Mouse (Mus musculus) kidney, adult 2 months (tissue): ENCODE data around the gene Med19.

Source experiments
- CTCF ChIP-seq: fragments of 200-500 bp; conservative IDR thresholded peaks from 2 replicates; pipeline ENCODE4 v1.5.1; 2011; ENCODE audit warnings: low read depth, mild to moderate bottlenecking, control low read depth, low read length, moderate library complexity, mixed read lengths; ENCODE audit not compliant: insufficient read depth, insufficient read length
- POLR2A ChIP-seq: fragments of 200-500 bp; IDR thresholded peaks from one replicate; pipeline ENCODE4 v1.6.1; 2011; ENCODE audit warnings: low read depth, low read length, control low read depth

GRCm38 (mm10) chr2:84669828-84670568 lies 8.2 kb upstream of the Med19 start:
- TF ChIP-seq CTCF (no peak), POLR2A (no peak)
